Mouse (Mus musculus): ENCODE results near the gene Mrpl20. TPM values are rescaled to one million over a fixed set of nuclear protein-coding genes. Genes with fewer than 3 reads are reported as not detected.
A peak's percentile ranks its signal among the peaks of the same experiment; 100 is the strongest.

Mrpl20 gene
- total and polyA plus RNA-seq, 3 experiments = 336 to 346 TPM; not detected in 1

- peaks cover 0 to 7% of the 10 kb centered on the region in 2 experiments; a peak in 2 of 4 replicates for H3K36me3 ChIP-seq (ENCODE audit: control insufficient read depth in 1 of 2, insufficient read depth in 2 of 2, low read length in 2 of 2)
- H3K27me3 ChIP-seq (ENCODE audit: control insufficient read depth in 1 of 2, insufficient read depth in 2 of 2, low read length in 2 of 2) = no peaks in the 10 kb centered on the region
- peak; percentile 86 for DNase-seq (ENCODE audit: low read depth, low spot score)
- no peak overlapping the region for H3K9ac ChIP-seq (ENCODE audit: control insufficient read depth, low read depth, low read length, poor library complexity, severe bottlenecking)
- H3K4me1 ChIP-seq (ENCODE audit: control insufficient read depth in 1 of 2, insufficient read depth in 2 of 2, low read length in 2 of 2) = peaks cover 0 to 10% of the 10 kb centered on the region in 2 experiments; a peak in 1 of 4 replicates
- peak; percentile 91 for TF ChIP-seq ETS1 (IDR thresholded peaks at IDR 0.05; ENCODE audit: low read depth, low read length)
- no peak for TF ChIP-seq E2F4 (IDR thresholded peaks at IDR 0.05; ENCODE audit: borderline replicate concordance, low read depth, low read length)
- TF ChIP-seq GABPA (IDR thresholded peaks at IDR 0.05; ENCODE audit: low read depth, low read length) = no peak
- TF ChIP-seq ZNF384 (IDR thresholded peaks at IDR 0.05; ENCODE audit: low read depth, low read length) = no peak
- TF ChIP-seq HCFC1 (IDR thresholded peaks at IDR 0.05; ENCODE audit: low read depth, low read length) = peak; percentile 52
- TF ChIP-seq ZMIZ1 (IDR thresholded peaks at IDR 0.05; ENCODE audit: low read depth, low read length) = no peak
- TF ChIP-seq EP300 (IDR thresholded peaks at IDR 0.05; ENCODE audit: low read depth in 1 of 2, low read length in 2 of 2) = peak in 1 of 2 experiments; percentile 24; a peak in 1 of 4 replicates
- no peak for TF ChIP-seq MYC (IDR thresholded peaks at IDR 0.05; ENCODE audit: low read depth, low read length)
- peak; percentile 78 to 84 (median 80) for TF ChIP-seq CTCF (IDR thresholded peaks at IDR 0.05 in 2 of 3, conservative IDR thresholded peaks at IDR 0.05 in 1 of 3; ENCODE audit: control insufficient read depth in 1 of 3, insufficient read depth in 1 of 3, low read depth in 2 of 3, low read length in 3 of 3, poor library complexity in 1 of 3, severe bottlenecking in 1 of 3)
- TF ChIP-seq ZC3H11A (IDR thresholded peaks at IDR 0.05; ENCODE audit: low read depth, low read length) = no peak
- peak; percentile 59; the same call in 1 of the 2 replicates for TF ChIP-seq TCF12 (IDR thresholded peaks at IDR 0.05; ENCODE audit: low read depth, low read length)
- TF ChIP-seq POLR2AphosphoS2 (IDR thresholded peaks at IDR 0.05; ENCODE audit: low read length) = 0 out of 2 replicates have a peak, but pooled peaks have one; percentile 52
- TF ChIP-seq GATA1 (IDR thresholded peaks at IDR 0.05; ENCODE audit: low read depth, low read length) = no peak
- TF ChIP-seq POLR2A (IDR thresholded peaks at IDR 0.05; ENCODE audit: control insufficient read depth in 1 of 2, insufficient read depth in 1 of 2, low read depth in 1 of 2, low read length in 2 of 2, poor library complexity in 1 of 2) = peak in 1 of 2 experiments; percentile 48; a peak in 1 of 4 replicates
- peak; percentile 75 for TF ChIP-seq SMC3 (IDR thresholded peaks at IDR 0.05; ENCODE audit: low read depth, low read length)
- peak; percentile 73 for TF ChIP-seq SIN3A (IDR thresholded peaks at IDR 0.05; ENCODE audit: low read length)
- TF ChIP-seq USF1 (IDR thresholded peaks at IDR 0.05; ENCODE audit: low read depth, low read length) = no peak
- TF ChIP-seq RAD21 (IDR thresholded peaks at IDR 0.05; ENCODE audit: low read depth, low read length) = peak; percentile 57
- H3K4me3 ChIP-seq (ENCODE audit: control insufficient read depth in 1 of 2, insufficient read depth in 1 of 2, low read depth in 2 of 2, low read length in 2 of 2) = no peak overlapping the region
- peaks cover 15% of the 10 kb centered on the region for H3K79me2 ChIP-seq (ENCODE audit: control insufficient read depth, insufficient read depth, low read length, poor library complexity)
- no peak overlapping the region for H3K27ac ChIP-seq (ENCODE audit: control insufficient read depth, low read depth, low read length)
- H3K9me3 ChIP-seq (replicated peaks; ENCODE audit: insufficient read depth, low read length) = no peaks in the 10 kb centered on the region
Observed at GRCm38 (mm10) chr4:155833836-155834235, 31.2 kb downstream of the Mrpl20 start.

DNA sequence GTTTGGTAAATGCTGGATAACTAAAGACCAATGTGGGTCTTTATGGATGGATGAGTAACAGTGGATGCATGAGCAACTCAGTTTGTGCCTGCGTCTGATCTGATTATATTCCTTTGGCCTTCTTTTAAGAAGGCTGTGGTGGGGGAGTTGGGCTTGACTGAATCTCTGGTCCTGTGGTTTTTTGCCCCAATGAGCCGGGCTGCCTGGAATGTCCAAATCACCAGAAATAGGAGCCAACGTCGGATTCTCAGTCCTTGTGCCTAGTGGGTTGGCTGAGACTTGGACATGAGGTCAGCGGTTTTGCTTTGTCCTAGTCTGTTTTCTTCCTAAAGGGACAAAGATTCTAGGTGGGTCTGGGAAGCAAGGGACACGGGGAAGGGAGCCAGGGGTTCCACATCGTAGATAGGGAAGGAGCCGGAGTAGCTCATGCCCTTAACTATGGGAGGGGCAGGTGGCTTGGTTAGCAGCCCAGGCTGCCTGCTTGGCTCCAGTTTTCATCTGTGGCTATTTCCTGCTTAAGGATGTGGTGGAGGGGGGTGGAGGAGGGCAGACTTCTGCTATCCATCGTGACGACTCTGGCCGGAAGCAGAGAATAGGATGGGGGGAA lies 34.8 kb downstream of the Mrpl20 start:
- Histone ChIP-seq H3K4me1 (ENCODE audit: control insufficient read depth in 1 of 2, insufficient read depth in 2 of 2, low read length in 2 of 2) (peaks cover 0 to 5% of the 10 kb centered on the region in 2 experiments; a peak in 1 of 4 replicates), H3K27me3 (ENCODE audit: control insufficient read depth in 1 of 2, insufficient read depth in 2 of 2, low read length in 2 of 2) (no peaks in the 10 kb centered on the region), H3K79me2 (ENCODE audit: control insufficient read depth, insufficient read depth, low read length, poor library complexity) (peaks cover 7% of the 10 kb centered on the region), H3K9ac (ENCODE audit: control insufficient read depth, low read depth, low read length, poor library complexity, severe bottlenecking) (no peak overlapping the region), H3K36me3 (ENCODE audit: control insufficient read depth in 1 of 2, insufficient read depth in 2 of 2, low read length in 2 of 2) (peaks cover 0 to 2% of the 10 kb centered on the region in 2 experiments; a peak in 2 of 4 replicates), H3K27ac (ENCODE audit: control insufficient read depth, low read depth, low read length) (no peak overlapping the region), H3K4me3 (ENCODE audit: control insufficient read depth in 1 of 2, insufficient read depth in 1 of 2, low read depth in 2 of 2, low read length in 2 of 2) (no peak overlapping the region), H3K9me3 (replicated peaks; ENCODE audit: insufficient read depth, low read length) (no peaks in the 10 kb centered on the region)
- TF ChIP-seq GABPA (IDR thresholded peaks at IDR 0.05; ENCODE audit: low read depth, low read length) = no peak
- TF ChIP-seq KAT2A (conservative IDR thresholded peaks at IDR 0.05; ENCODE audit: low read depth, low read length) = no peak
- TF ChIP-seq SMC3 (IDR thresholded peaks at IDR 0.05; ENCODE audit: low read depth, low read length) = no peak
- TF ChIP-seq POLR2A (IDR thresholded peaks at IDR 0.05; ENCODE audit: control insufficient read depth in 1 of 2, insufficient read depth in 1 of 2, low read depth in 1 of 2, low read length in 2 of 2, poor library complexity in 1 of 2) = no peak
- TF ChIP-seq MXI1 (IDR thresholded peaks at IDR 0.05; ENCODE audit: low read depth, low read length) = no peak
- TF ChIP-seq MYC (IDR thresholded peaks at IDR 0.05; ENCODE audit: low read depth, low read length) = no peak
- TF ChIP-seq CTCF (IDR thresholded peaks at IDR 0.05 in 2 of 3, conservative IDR thresholded peaks at IDR 0.05 in 1 of 3; ENCODE audit: control insufficient read depth in 1 of 3, insufficient read depth in 1 of 3, low read depth in 2 of 3, low read length in 3 of 3, poor library complexity in 1 of 3, severe bottlenecking in 1 of 3) = no peak
- TF ChIP-seq SIN3A (IDR thresholded peaks at IDR 0.05; ENCODE audit: low read length) = no peak
- no peak for TF ChIP-seq MEF2A (IDR thresholded peaks at IDR 0.05; ENCODE audit: extremely low read depth, insufficient replicate concordance, low read depth, low read length, poor library complexity, severe bottlenecking)
- TF ChIP-seq NELFE (IDR thresholded peaks at IDR 0.05; ENCODE audit: low read depth, low read length) = no peak
- no peak for TF ChIP-seq ETS1 (IDR thresholded peaks at IDR 0.05; ENCODE audit: low read depth, low read length)
- TF ChIP-seq GATA1 (IDR thresholded peaks at IDR 0.05; ENCODE audit: low read depth, low read length) = no peak
- no peak for TF ChIP-seq RAD21 (IDR thresholded peaks at IDR 0.05; ENCODE audit: low read depth, low read length)
- TF ChIP-seq USF2 (IDR thresholded peaks at IDR 0.05; ENCODE audit: borderline replicate concordance in 1 of 2, insufficient read depth in 1 of 2, low read depth in 1 of 2, low read length in 2 of 2) = no peak
- DNase-seq (ENCODE audit: low read depth, low spot score) = no peak

All from MEL (cell line).